Mouse (Mus musculus): ENCODE results near the gene Spns3. TPM values are rescaled to one million over a fixed set of nuclear protein-coding genes. Genes with fewer than 3 reads are reported as not detected.

The Spns3 gene
- total and polyA plus RNA-seq, 3 experiments = 5.2 to 12.7 TPM; not detected in 1

DNA sequence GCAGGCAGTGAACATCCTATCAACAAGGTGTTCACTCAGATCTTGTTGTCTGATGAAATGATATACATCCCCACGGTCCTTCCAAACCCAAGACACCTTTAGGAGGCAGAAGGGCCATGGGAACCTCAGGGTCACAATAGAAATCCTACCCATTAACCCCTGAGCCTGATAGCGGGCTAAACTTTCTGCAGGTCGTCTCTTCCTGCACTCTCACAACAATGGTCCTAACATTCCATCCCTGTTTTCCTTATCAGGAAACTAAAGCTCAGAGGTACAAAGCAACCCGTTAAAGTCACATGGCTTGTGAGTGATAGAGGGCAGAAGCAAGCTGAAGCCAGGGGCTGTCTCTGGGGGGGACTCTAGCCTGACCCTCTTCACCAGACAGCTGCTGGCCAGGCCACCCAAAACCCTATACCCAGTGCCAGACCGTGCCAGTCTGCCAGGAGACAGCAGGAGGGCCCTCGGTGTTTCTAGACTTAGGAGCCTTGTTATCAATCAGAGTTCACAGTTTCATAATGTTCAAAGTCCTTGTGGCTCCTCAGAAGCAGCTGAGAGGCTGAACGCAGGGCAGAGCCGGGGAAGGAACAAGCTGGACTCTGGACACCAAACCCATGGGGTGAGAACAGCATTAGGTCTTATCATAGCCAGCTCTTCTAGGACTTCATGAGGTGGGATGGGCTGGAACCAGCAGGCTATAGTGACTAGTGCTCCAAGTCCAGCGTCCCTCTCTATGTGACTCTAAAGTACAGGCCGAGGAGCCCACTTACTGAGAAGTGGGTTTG lies 46.1 kb downstream of the Spns3 start:
- TF ChIP-seq POLR2A (IDR thresholded peaks at IDR 0.05; ENCODE audit: control insufficient read depth in 1 of 2, insufficient read depth in 1 of 2, low read depth in 1 of 2, low read length in 2 of 2, poor library complexity in 1 of 2) (no peak), BHLHE40 (IDR thresholded peaks at IDR 0.05; ENCODE audit: borderline replicate concordance, low read depth, low read length) (no peak), ETS1 (IDR thresholded peaks at IDR 0.05; ENCODE audit: low read depth, low read length) (no peak), EP300 (IDR thresholded peaks at IDR 0.05; ENCODE audit: low read depth in 1 of 2, low read length in 2 of 2) (no peak), MXI1 (IDR thresholded peaks at IDR 0.05; ENCODE audit: low read depth, low read length) (no peak), CTCF (IDR thresholded peaks at IDR 0.05 in 2 of 3, conservative IDR thresholded peaks at IDR 0.05 in 1 of 3; ENCODE audit: control insufficient read depth in 1 of 3, insufficient read depth in 1 of 3, low read depth in 2 of 3, low read length in 3 of 3, poor library complexity in 1 of 3, severe bottlenecking in 1 of 3) (no peak), MAZ (IDR thresholded peaks at IDR 0.05; ENCODE audit: low read depth, low read length) (no peak), MAFK (IDR thresholded peaks at IDR 0.05; ENCODE audit: borderline replicate concordance, low read depth, low read length) (no peak), USF2 (IDR thresholded peaks at IDR 0.05; ENCODE audit: borderline replicate concordance in 1 of 2, insufficient read depth in 1 of 2, low read depth in 1 of 2, low read length in 2 of 2) (no peak), E2F4 (IDR thresholded peaks at IDR 0.05; ENCODE audit: borderline replicate concordance, low read depth, low read length) (no peak)
- Histone ChIP-seq H3K27me3 (ENCODE audit: control insufficient read depth in 1 of 2, insufficient read depth in 2 of 2, low read length in 2 of 2) (no peaks in the 10 kb centered on the region), H3K4me1 (ENCODE audit: control insufficient read depth in 1 of 2, insufficient read depth in 2 of 2, low read length in 2 of 2) (0 out of 4 replicates have a peak, but pooled peaks cover 0 to 7% of the 10 kb centered on the region in 2 experiments), H3K9ac (ENCODE audit: control insufficient read depth, low read depth, low read length, poor library complexity, severe bottlenecking) (no peak overlapping the region), H3K27ac (ENCODE audit: control insufficient read depth, low read depth, low read length) (no peak overlapping the region), H3K79me2 (ENCODE audit: control insufficient read depth, insufficient read depth, low read length, poor library complexity) (no peaks in the 10 kb centered on the region), H3K9me3 (replicated peaks; ENCODE audit: insufficient read depth, low read length) (no peaks in the 10 kb centered on the region), H3K4me3 (ENCODE audit: control insufficient read depth in 1 of 2, insufficient read depth in 1 of 2, low read depth in 2 of 2, low read length in 2 of 2) (no peak overlapping the region), H3K36me3 (ENCODE audit: control insufficient read depth in 1 of 2, insufficient read depth in 2 of 2, low read length in 2 of 2) (no peaks in the 10 kb centered on the region; a peak in 1 of 4 replicates)
- no peak for DNase-seq (ENCODE audit: low read depth, low spot score)

DNA sequence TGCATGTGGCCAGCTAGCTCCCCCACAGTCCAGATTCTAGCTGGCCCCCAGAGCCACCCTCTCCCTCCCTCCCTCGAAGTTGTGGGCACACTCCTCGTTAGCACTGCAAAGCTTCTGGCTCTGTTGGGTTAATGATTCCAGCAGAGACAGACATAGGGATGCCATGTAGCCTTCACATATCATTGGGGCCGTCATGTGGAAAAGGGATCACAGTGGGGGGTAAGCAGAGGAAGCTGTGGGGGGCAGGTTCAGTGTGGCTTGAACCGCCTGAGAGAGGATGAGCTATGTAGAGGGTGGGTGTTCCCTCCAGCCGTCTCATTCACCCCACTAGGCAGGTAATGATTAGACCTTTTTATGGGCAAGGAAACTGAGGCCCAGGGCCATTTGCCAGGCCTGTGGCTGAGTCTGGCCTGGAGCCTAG lies 46.8 kb downstream of the Spns3 start:
- Histone ChIP-seq H3K27ac (ENCODE audit: control insufficient read depth, low read depth, low read length) (no peak overlapping the region), H3K27me3 (ENCODE audit: control insufficient read depth in 1 of 2, insufficient read depth in 2 of 2, low read length in 2 of 2) (no peaks in the 10 kb centered on the region), H3K4me1 (ENCODE audit: control insufficient read depth in 1 of 2, insufficient read depth in 2 of 2, low read length in 2 of 2) (0 out of 4 replicates have a peak, but pooled peaks cover 0 to 7% of the 10 kb centered on the region in 2 experiments), H3K9me3 (replicated peaks; ENCODE audit: insufficient read depth, low read length) (no peaks in the 10 kb centered on the region), H3K79me2 (ENCODE audit: control insufficient read depth, insufficient read depth, low read length, poor library complexity) (no peaks in the 10 kb centered on the region), H3K4me3 (ENCODE audit: control insufficient read depth in 1 of 2, insufficient read depth in 1 of 2, low read depth in 2 of 2, low read length in 2 of 2) (no peak overlapping the region), H3K36me3 (ENCODE audit: control insufficient read depth in 1 of 2, insufficient read depth in 2 of 2, low read length in 2 of 2) (no peaks in the 10 kb centered on the region; a peak in 1 of 4 replicates), H3K9ac (ENCODE audit: control insufficient read depth, low read depth, low read length, poor library complexity, severe bottlenecking) (no peak overlapping the region)
- no peak for DNase-seq (ENCODE audit: low read depth, low spot score)
- TF ChIP-seq SIN3A (IDR thresholded peaks at IDR 0.05; ENCODE audit: low read length) (no peak), ZKSCAN1 (IDR thresholded peaks at IDR 0.05; ENCODE audit: low read depth, low read length) (no peak), MXI1 (IDR thresholded peaks at IDR 0.05; ENCODE audit: low read depth, low read length) (no peak), POLR2AphosphoS2 (IDR thresholded peaks at IDR 0.05; ENCODE audit: low read length) (no peak), GABPA (IDR thresholded peaks at IDR 0.05; ENCODE audit: low read depth, low read length) (no peak), SMC3 (IDR thresholded peaks at IDR 0.05; ENCODE audit: low read depth, low read length) (no peak), MAZ (IDR thresholded peaks at IDR 0.05; ENCODE audit: low read depth, low read length) (no peak), POLR2A (IDR thresholded peaks at IDR 0.05; ENCODE audit: control insufficient read depth in 1 of 2, insufficient read depth in 1 of 2, low read depth in 1 of 2, low read length in 2 of 2, poor library complexity in 1 of 2) (no peak), JUND (IDR thresholded peaks at IDR 0.05; ENCODE audit: low read depth, low read length) (no peak)

Measured in MEL (cell line).